Mouse (Mus musculus) thymus, adult 2 months (tissue): ENCODE measurements around the gene Casq1. TPM values are rescaled to one million over a fixed set of nuclear protein-coding genes. Genes with fewer than 3 reads are reported as not detected.
A peak's percentile ranks its signal among the peaks of the same experiment; 100 is the strongest.

ENCODE experiments used
- DNase-seq: peaks from one replicate; pipeline ENCODE4 v3.0.0; 2021
- H3K27ac ChIP-seq: fragments of 200-500 bp; 2 replicates; pipeline ENCODE4 v1.5.1; 2012; ENCODE audit warnings: low read length, control low read depth; ENCODE audit not compliant: control insufficient read depth, insufficient read depth
- H3K27me3 ChIP-seq: fragments of 200-500 bp; 2 replicates; pipeline ENCODE4 v1.6.1; 2012; ENCODE audit warnings: mild to moderate bottlenecking, low read length, moderate library complexity, mixed read lengths; ENCODE audit not compliant: control insufficient read depth, insufficient read depth
- H3K36me3 ChIP-seq: fragments of 200-500 bp; 2 replicates; pipeline ENCODE4 v1.6.1; 2012; ENCODE audit warnings: mild to moderate bottlenecking, low read length, moderate library complexity; ENCODE audit not compliant: control insufficient read depth, insufficient read depth
- H3K4me1 ChIP-seq: fragments of 200-500 bp; replicated peaks from 2 replicates; pipeline ENCODE4 v1.6.1; 2012; ENCODE audit warnings: low read length; ENCODE audit not compliant: control insufficient read depth, insufficient read depth
- H3K4me3 ChIP-seq: fragments of 200-500 bp; 2 replicates; pipeline ENCODE4 v1.5.1; 2012; ENCODE audit warnings: mild to moderate bottlenecking, low read length, control low read depth, moderate library complexity; ENCODE audit not compliant: control insufficient read depth, insufficient read depth
- CTCF ChIP-seq: fragments of 200-500 bp; IDR thresholded peaks from 2 replicates; pipeline ENCODE4 v1.5.1; 2012; ENCODE audit warnings: mild to moderate bottlenecking, control low read depth, low read length, moderate library complexity, borderline replicate concordance; ENCODE audit not compliant: control insufficient read depth, poor library complexity, insufficient read depth; ENCODE audit errors: extremely low read depth
- POLR2A ChIP-seq: fragments of 200-500 bp; IDR thresholded peaks from 2 replicates; pipeline ENCODE4 v1.6.1; 2012; ENCODE audit warnings: mild to moderate bottlenecking, low read length, control low read depth, moderate library complexity; ENCODE audit not compliant: control insufficient read depth, poor library complexity, insufficient read depth; ENCODE audit errors: extremely low read depth
- WGBS: fragments of 180-500 bp; shearing (Covaris S2); methylation state at CpG from one replicate; pipeline ENCODE4 v1.1.7; 2018; 5-methylcytosine and 5-hydroxymethylcytosine counted together
- polyA plus RNA-seq: library from polyadenylated mRNA; depleted of rRNA; stranded (reverse); fragments of >200 nt; gene quantifications from 2 replicates; pipeline ENCODE4 v1.2.3, GENCODE M21; 2012

Casq1 gene
- polyA plus RNA-seq, 1 experiment, result 1.4 TPM

GRCm38 (mm10) chr1:172206141-172206917, 13.3 kb downstream of the Casq1 start, which contains the start of gene Pea15a:
Gene Pea15a (minus strand): TSS chr1:172206804.
- Histone ChIP-seq H3K36me3 (no peaks in the 10 kb centered on the region), H3K4me1 (peaks cover 12% of the 10 kb centered on the region), H3K27me3 (no peaks in the 10 kb centered on the region), H3K27ac (no peak within 1 kb of the TSS), H3K4me3 (peak within 1 kb of the TSS; percentile 64)
- TF ChIP-seq POLR2A (no peak), CTCF (no peak)
- DNase-seq, result peak; percentile 66
- WGBS, result 2% methylated on average over 40 of the region's 40 CpGs

GRCm38 (mm10) chr1:172205741-172206087, 14.0 kb downstream of the Casq1 start:
- 7% methylated on average over 3 of the region's 3 CpGs for WGBS
- Histone ChIP-seq H3K27ac (no peak overlapping the region), H3K4me3 (no peak overlapping the region), H3K27me3 (no peaks in the 10 kb centered on the region), H3K4me1 (peaks cover 12% of the 10 kb centered on the region), H3K36me3 (no peaks in the 10 kb centered on the region)
- DNase-seq, result no peak
- TF ChIP-seq POLR2A (no peak), CTCF (no peak)

GRCm38 (mm10) chr1:172204814-172205740, 14.6 kb downstream of the Casq1 start:
- no peak for DNase-seq
- Histone ChIP-seq H3K27ac (no peak overlapping the region), H3K36me3 (no peaks in the 10 kb centered on the region), H3K4me1 (peaks cover 12% of the 10 kb centered on the region), H3K27me3 (no peaks in the 10 kb centered on the region), H3K4me3 (no peak overlapping the region)
- 78% methylated on average over 15 of the region's 15 CpGs for WGBS
- no peak for TF ChIP-seq POLR2A
- TF ChIP-seq CTCF, result no peak

- H3K4me3 ChIP-seq, result no peak overlapping the region
- 83% methylated on average over 9 of the region's 9 CpGs for WGBS
These were observed 15.4 kb downstream of the Casq1 start for GRCm38 (mm10) chr1:172204033-172204813.

GRCm38 (mm10) chr1:172203566-172203965, 16.1 kb downstream of the Casq1 start:
- H3K27ac ChIP-seq, result no peak overlapping the region
- peaks cover 12% of the 10 kb centered on the region for H3K4me1 ChIP-seq
- H3K4me3 ChIP-seq, result no peak overlapping the region
- TF ChIP-seq CTCF (no peak), POLR2A (no peak)
- no peaks in the 10 kb centered on the region for H3K27me3 ChIP-seq
- DNase-seq, result no peak
- peaks cover 5% of the 10 kb centered on the region; the same call in 1 of the 2 replicates for H3K36me3 ChIP-seq
- 38% methylated on average over 4 of the region's 4 CpGs for WGBS

More at GRCm38 (mm10) chr1:172204033-172204813, 15.4 kb downstream of the Casq1 start:
- no peaks in the 10 kb centered on the region for H3K27me3 ChIP-seq
- peaks cover 12% of the 10 kb centered on the region for H3K4me1 ChIP-seq
- no peak overlapping the region for H3K27ac ChIP-seq
- TF ChIP-seq POLR2A, result no peak
- TF ChIP-seq CTCF, result no peak
- no peak for DNase-seq
- H3K36me3 ChIP-seq, result 0 out of 2 replicates have a peak, but pooled peaks cover 5% of the 10 kb centered on the region
